Mouse (Mus musculus) thymus, adult 2 months (tissue): Measurements from ENCODE around the gene Fam160a2.
"Not testable (repeated sequence)": the region's sequence is repeated elsewhere in the genome, so short reads cannot be mapped to it uniquely, and the experiment has no call there.

Experiments used
- CTCF ChIP-seq: fragments of 200-500 bp; IDR thresholded peaks from 2 replicates; pipeline ENCODE4 v1.5.1; 2012; ENCODE audit warnings: mild to moderate bottlenecking, control low read depth, low read length, moderate library complexity, borderline replicate concordance; ENCODE audit not compliant: control insufficient read depth, poor library complexity, insufficient read depth; ENCODE audit errors: extremely low read depth
- POLR2A ChIP-seq: fragments of 200-500 bp; IDR thresholded peaks from 2 replicates; pipeline ENCODE4 v1.6.1; 2012; ENCODE audit warnings: mild to moderate bottlenecking, low read length, control low read depth, moderate library complexity; ENCODE audit not compliant: control insufficient read depth, poor library complexity, insufficient read depth; ENCODE audit errors: extremely low read depth

DNA sequence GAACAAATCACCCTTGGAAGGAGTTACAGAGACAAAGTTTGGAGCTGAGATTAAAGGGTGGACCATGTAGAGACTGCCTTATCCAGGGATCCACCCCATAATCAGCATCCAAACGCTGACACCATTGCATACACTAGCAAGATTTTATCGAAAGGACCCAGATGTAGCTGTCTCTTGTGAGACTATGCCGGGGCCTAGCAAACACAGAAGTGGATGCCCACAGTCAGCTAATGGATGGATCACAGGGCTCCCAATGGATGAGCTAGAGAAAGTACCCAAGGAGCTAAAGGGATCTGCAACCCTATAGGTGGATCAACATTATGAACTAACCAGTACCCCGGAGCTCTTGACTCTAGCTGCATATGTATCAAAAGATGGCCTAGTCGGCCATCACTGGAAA lies 43.8 kb downstream of the Fam160a2 start:
- TF ChIP-seq POLR2A, CTCF: not testable (repeated sequence)
